Mouse (Mus musculus): ENCODE results near the gene Samhd1.
"Not testable (repeated sequence)": the region's sequence is repeated elsewhere in the genome, so short reads cannot be mapped to it uniquely, and the experiment has no call there.

Gene Samhd1

GRCm38 (mm10) chr2:157135014-157135413, at the start of gene Samhd1:
TSS of gene Samhd1 (minus strand) at chr2:157135265.
- DNase-seq, result peak; percentile 93 to 97

- no peak for DNase-seq
Measured at GRCm38 (mm10) chr2:157178167-157178566, 43.1 kb upstream of the Samhd1 start.

- no peak for DNase-seq
Measured at GRCm38 (mm10) chr2:157176248-157176647, 41.2 kb upstream of the Samhd1 start.

- no peak for DNase-seq
Measured at GRCm38 (mm10) chr2:157174416-157174815, 39.4 kb upstream of the Samhd1 start.

GRCm38 (mm10) chr2:157173555-157173954, 38.5 kb upstream of the Samhd1 start:
- DNase-seq, result no peak

- no peak for DNase-seq
Measured at GRCm38 (mm10) chr2:157172984-157173383, 37.9 kb upstream of the Samhd1 start.

GRCm38 (mm10) chr2:157170626-157171025, 35.6 kb upstream of the Samhd1 start:
- no peak for DNase-seq

GRCm38 (mm10) chr2:157170166-157170565, 35.1 kb upstream of the Samhd1 start:
- no peak for DNase-seq

- DNase-seq, result no peak
Measured at GRCm38 (mm10) chr2:157166371-157167080, 31.5 kb upstream of the Samhd1 start.

- DNase-seq, result not testable (repeated sequence)
Measured at GRCm38 (mm10) chr2:157165312-157166224, 30.5 kb upstream of the Samhd1 start.

GRCm38 (mm10) chr2:157164101-157164500, 29.0 kb upstream of the Samhd1 start:
- DNase-seq, result no peak

- DNase-seq, result no peak
Measured at GRCm38 (mm10) chr2:157156079-157156478, 21.0 kb upstream of the Samhd1 start.

- no peak for DNase-seq
Measured at GRCm38 (mm10) chr2:157153235-157153634, 18.2 kb upstream of the Samhd1 start.

GRCm38 (mm10) chr2:157148417-157148816, 13.4 kb upstream of the Samhd1 start:
- no peak for DNase-seq

GRCm38 (mm10) chr2:157147397-157148020, 12.4 kb upstream of the Samhd1 start:
- no peak for DNase-seq

- no peak for DNase-seq
Measured at GRCm38 (mm10) chr2:157145173-157145572, 10.1 kb upstream of the Samhd1 start.

GRCm38 (mm10) chr2:157144132-157144531, 9.1 kb upstream of the Samhd1 start:
- DNase-seq, result no peak

- DNase-seq, result no peak
Measured at GRCm38 (mm10) chr2:157141962-157142361, 6.9 kb upstream of the Samhd1 start.

GRCm38 (mm10) chr2:157139251-157139802, 4.3 kb upstream of the Samhd1 start:
- no peak for DNase-seq

GRCm38 (mm10) chr2:157138808-157139207, 3.7 kb upstream of the Samhd1 start:
- no peak for DNase-seq

- no peak for DNase-seq
Measured at GRCm38 (mm10) chr2:157137959-157138731, 3.1 kb upstream of the Samhd1 start.

GRCm38 (mm10) chr2:157136646-157137045, 1.6 kb upstream of the Samhd1 start:
- DNase-seq, result no peak

Measured in cerebellum, adult 18-20 months (tissue).